Comparison of ENCODE assay signal across 9 mouse cellular contexts in genomic region chr2:156873629-156874028, GRCm38 (mm10). TPM values are rescaled to one million over a fixed set of nuclear protein-coding genes. Genes with fewer than 3 reads are reported as not detected.
DNase-seq lines count a peak whose midpoint lies in the region; ATAC-seq and TF ChIP-seq lines count a peak whose summit lies in the region.
"Had no signal": no experiment of that assay in that cellular context is flagged by ENCODE, and none has a peak within 500 bp of the region (broad histone marks: within the 10 kb centered on the region; RNA-seq: fewer than 3 reads in every experiment).

No protein-coding gene starts in this region.

- H3K4me3 ChIP-seq in midbrain, embryonic 10.5 days = no peak overlapping the region
- H3K4me3 ChIP-seq in midbrain, embryonic 16.5 days (ENCODE audit: low read depth, low read length) = no peak overlapping the region
- no peak overlapping the region for H3K4me3 ChIP-seq in layer of hippocampus, adult 2 months

- no peaks in the 10 kb centered on the region for H3K4me1 ChIP-seq in midbrain, embryonic 10.5 days
- no peaks in the 10 kb centered on the region for H3K4me1 ChIP-seq in midbrain, embryonic 16.5 days (ENCODE audit: control insufficient read depth, insufficient read depth, low read length)

- WGBS in midbrain, embryonic 10.5 days = 42% methylated on average over 5 of the region's 5 CpGs
- WGBS in midbrain, embryonic 16.5 days = 30% methylated on average over 5 of the region's 5 CpGs

- H3K4me2 ChIP-seq in midbrain, embryonic 16.5 days (ENCODE audit: low read length) = no peak overlapping the region

- H3K27ac ChIP-seq in midbrain, embryonic 10.5 days (replicated peaks) = no peak overlapping the region
- no peak overlapping the region for H3K27ac ChIP-seq in midbrain, embryonic 16.5 days (ENCODE audit: low read length)
- H3K27ac ChIP-seq in layer of hippocampus, adult 2 months = no peak overlapping the region

- no peaks in the 10 kb centered on the region for H3K9me3 ChIP-seq in midbrain, embryonic 10.5 days (replicated peaks)
- no peaks in the 10 kb centered on the region for H3K9me3 ChIP-seq in midbrain, embryonic 16.5 days (replicated peaks; ENCODE audit: control insufficient read depth, low read length, poor library complexity, severe bottlenecking)
- H3K9me3 ChIP-seq: megakaryocyte, embryonic 14.5 days had no signal

- no peak overlapping the region for H3K9ac ChIP-seq in midbrain, embryonic 16.5 days (ENCODE audit: low read depth, low read length)

- no peaks in the 10 kb centered on the region for H3K27me3 ChIP-seq in midbrain, embryonic 10.5 days (ENCODE audit: low read depth, poor library complexity, severe bottlenecking)
- H3K27me3 ChIP-seq in midbrain, embryonic 16.5 days (ENCODE audit: control insufficient read depth, insufficient read depth, low read depth, low read length) = no peaks in the 10 kb centered on the region
- H3K27me3 ChIP-seq: megakaryocyte, embryonic 14.5 days had no signal

- peak; percentile 60 for DNase-seq in midbrain, embryonic 10.5 days (ENCODE audit: low spot score)
- peak; percentile 64 for DNase-seq in Muller cell, postnatal 12 days (ENCODE audit: inconsistent ontology term)
- peak; percentile 86 for DNase-seq in cerebellum, adult 9-10 months
- peak; percentile 43 to 59 for DNase-seq in layer of hippocampus, adult 2 months (ENCODE audit: low spot score in 2 of 2)
- peak; percentile 73 for DNase-seq in thymus, postnatal 14 days

- ATAC-seq in midbrain, embryonic 16.5 days = no peak; the same call in 1 of the 2 replicates
- peak; percentile 21; the same call in 1 of the 2 replicates for ATAC-seq in granulocyte monocyte progenitor cell, adult 5-6 weeks (replicated peaks; ENCODE audit: poor library complexity, severe bottlenecking)
- peak; percentile 60 for ATAC-seq in megakaryocyte progenitor cell, adult 5-6 weeks (replicated peaks; ENCODE audit: poor library complexity)

- TF ChIP-seq CTCF in layer of hippocampus, adult 2 months (conservative IDR thresholded peaks at IDR 0.05) = peak; percentile 83

- peaks cover 71% of the 10 kb centered on the region for H3K36me3 ChIP-seq in midbrain, embryonic 10.5 days
- peaks cover 11% of the 10 kb centered on the region for H3K36me3 ChIP-seq in midbrain, embryonic 16.5 days (ENCODE audit: control insufficient read depth, insufficient read depth, low read length)

RNA-seq across cellular contexts. Expression of gene Rab5if, which starts 10.7 kb away (rescaled TPM):
- polyA plus RNA-seq in midbrain, embryonic 10.5 days (2016; fragmentation: Nextera tagmentation; extraction: Ambion mirVana) = 164 and 191 TPM in 2 replicates
- 139 and 147 TPM in 2 replicates for polyA plus RNA-seq in midbrain, embryonic 16.5 days (2015; fragmentation: Nextera tagmentation; extraction: Ambion mirVana)
- 308 and 310 TPM in 2 replicates for total RNA-seq in granulocyte monocyte progenitor cell, adult 5-6 weeks (2014; fragmentation: Nextera tagmentation)
- total RNA-seq in granulocyte monocyte progenitor cell, adult 5-6 weeks (2017) = 250 and 257 TPM in 2 replicates
- total RNA-seq in layer of hippocampus, adult 2 months (2021) = 10 to 100 TPM; 89.3 to 92.1 TPM
- total RNA-seq in megakaryocyte progenitor cell, adult 5-6 weeks (2015) = 377 and 404 TPM in 2 replicates
- total RNA-seq in megakaryocyte progenitor cell, adult 5-6 weeks (2017) = 204 and 210 TPM in 2 replicates

RNA-seq across cellular contexts. Expression of gene Sla2, which starts 13.4 kb away (rescaled TPM):
- polyA plus RNA-seq in midbrain, embryonic 10.5 days (2016; fragmentation: Nextera tagmentation; extraction: Ambion mirVana) = 0.55 and 0.67 TPM in 2 replicates
- polyA plus RNA-seq in midbrain, embryonic 16.5 days (2015; fragmentation: Nextera tagmentation; extraction: Ambion mirVana) = 0.20 TPM in 1 of 2 replicates, not detected in the other
- total RNA-seq in granulocyte monocyte progenitor cell, adult 5-6 weeks (2014; fragmentation: Nextera tagmentation) = not detected in 2 replicates
- 1.1 and 1.2 TPM in 2 replicates for total RNA-seq in granulocyte monocyte progenitor cell, adult 5-6 weeks (2017)
- total RNA-seq in layer of hippocampus, adult 2 months (2021) = under 1 TPM; 0.31 to 0.34 TPM
- 0.10 and 0.57 TPM in 2 replicates for total RNA-seq in megakaryocyte progenitor cell, adult 5-6 weeks (2015)
- 0.37 and 0.92 TPM in 2 replicates for total RNA-seq in megakaryocyte progenitor cell, adult 5-6 weeks (2017)

RNA-seq across cellular contexts. Expression of gene 4930518I15Rik, which starts 15.9 kb away (rescaled TPM):
- 8.8 and 9.2 TPM in 2 replicates for polyA plus RNA-seq in midbrain, embryonic 10.5 days (2016; fragmentation: Nextera tagmentation; extraction: Ambion mirVana)
- polyA plus RNA-seq in midbrain, embryonic 16.5 days (2015; fragmentation: Nextera tagmentation; extraction: Ambion mirVana) = 9.2 and 10.2 TPM in 2 replicates
- total RNA-seq in granulocyte monocyte progenitor cell, adult 5-6 weeks (2014; fragmentation: Nextera tagmentation) = 0.43 and 1.1 TPM in 2 replicates
- total RNA-seq in granulocyte monocyte progenitor cell, adult 5-6 weeks (2017) = 0.41 and 0.47 TPM in 2 replicates
- total RNA-seq in layer of hippocampus, adult 2 months (2021) = 1 to 10 TPM; 3.4 to 4.7 TPM
- 0.42 and 3.0 TPM in 2 replicates for total RNA-seq in megakaryocyte progenitor cell, adult 5-6 weeks (2015)
- total RNA-seq in megakaryocyte progenitor cell, adult 5-6 weeks (2017) = 1.2 TPM in 1 of 2 replicates, not detected in the other

RNA-seq across cellular contexts. Expression of gene Tgif2, which starts 33.8 kb away (rescaled TPM):
- polyA plus RNA-seq in midbrain, embryonic 10.5 days (2016; fragmentation: Nextera tagmentation; extraction: Ambion mirVana) = 98.4 and 101 TPM in 2 replicates
- polyA plus RNA-seq in midbrain, embryonic 16.5 days (2015; fragmentation: Nextera tagmentation; extraction: Ambion mirVana) = 12.5 and 14.1 TPM in 2 replicates
- total RNA-seq in granulocyte monocyte progenitor cell, adult 5-6 weeks (2014; fragmentation: Nextera tagmentation) = 5.3 and 13.0 TPM in 2 replicates
- 11.8 and 13.4 TPM in 2 replicates for total RNA-seq in granulocyte monocyte progenitor cell, adult 5-6 weeks (2017)
- 1 to 10 TPM in 1 of 2 experiments, under 1 TPM in 1; 0.77 to 1.4 TPM for total RNA-seq in layer of hippocampus, adult 2 months (2021)
- 7.2 and 7.9 TPM in 2 replicates for total RNA-seq in megakaryocyte progenitor cell, adult 5-6 weeks (2015)
- 10.7 and 12.5 TPM in 2 replicates for total RNA-seq in megakaryocyte progenitor cell, adult 5-6 weeks (2017)
